In genomic region chr16:40968088-40968860, GRCm38 (mm10) we compare ENCODE assay signal across 8 mouse cellular contexts.
A peak's percentile ranks its signal among the peaks of the same experiment; 100 is the strongest.
DNase-seq lines count a peak whose midpoint lies in the region; ATAC-seq and TF ChIP-seq lines count a peak whose summit lies in the region.

No protein-coding gene starts in this region.

- no peak for TF ChIP-seq EP300 in MEL (IDR thresholded peaks at IDR 0.05; ENCODE audit: low read depth in 1 of 2, low read length in 2 of 2)

- DNase-seq in MEL (ENCODE audit: low read depth, low spot score): peak; percentile 27
- DNase-seq in cerebellum, adult 9-10 months: peak; percentile 87
- peak; percentile 89 to 96 for DNase-seq in frontal cortex, adult 2 months (ENCODE audit: extremely low spot score in 1 of 2, low spot score in 1 of 2)
- DNase-seq in layer of hippocampus, adult 8-10 months (ENCODE audit: low spot score in 2 of 2): peak; percentile 91 to 92
- peak; percentile 91 for DNase-seq in lung, embryonic 14.5 days
- DNase-seq in retina, embryonic 14.5 days (ENCODE audit: low spot score): peak; percentile 89
- no peak for DNase-seq in thymus, postnatal 0 days (ENCODE audit: low spot score)

- TF ChIP-seq RAD21 in MEL (IDR thresholded peaks at IDR 0.05; ENCODE audit: low read depth, low read length): peak; percentile 61

- no peak overlapping the region for H3K9ac ChIP-seq in MEL (ENCODE audit: control insufficient read depth, low read depth, low read length, poor library complexity, severe bottlenecking)
- H3K9ac ChIP-seq in lung, embryonic 14.5 days: no peak overlapping the region

- WGBS in lung, embryonic 14.5 days: 23% methylated on average over 17 of the region's 17 CpGs

- no peaks in the 10 kb centered on the region for H3K36me3 ChIP-seq in MEL (ENCODE audit: control insufficient read depth in 1 of 2, insufficient read depth in 2 of 2, low read length in 2 of 2)
- H3K36me3 ChIP-seq in lung, embryonic 14.5 days (ENCODE audit: insufficient read depth): no peaks in the 10 kb centered on the region

- peak in 2 of 3 experiments; percentile 45 to 48; a peak in 4 of 6 replicates for TF ChIP-seq CTCF in MEL (IDR thresholded peaks at IDR 0.05 in 2 of 3, conservative IDR thresholded peaks at IDR 0.05 in 1 of 3; ENCODE audit: control insufficient read depth in 1 of 3, insufficient read depth in 1 of 3, low read depth in 2 of 3, low read length in 3 of 3, poor library complexity in 1 of 3, severe bottlenecking in 1 of 3)
- peak; percentile 93 for TF ChIP-seq CTCF in lung, embryonic 14.5 days (IDR thresholded peaks at IDR 0.05; ENCODE audit: low read depth)

- peak overlapping the region; percentile 47 for H3K4me2 ChIP-seq in lung, embryonic 14.5 days

- no peaks in the 10 kb centered on the region for H3K4me1 ChIP-seq in MEL (ENCODE audit: control insufficient read depth in 1 of 2, insufficient read depth in 2 of 2, low read length in 2 of 2)
- no peaks in the 10 kb centered on the region for H3K4me1 ChIP-seq in lung, embryonic 14.5 days (ENCODE audit: insufficient read depth)

- H3K27ac ChIP-seq in MEL (ENCODE audit: control insufficient read depth, low read depth, low read length): no peak overlapping the region
- H3K27ac ChIP-seq in lung, embryonic 14.5 days (ENCODE audit: low read depth): no peak overlapping the region

- no peaks in the 10 kb centered on the region for H3K9me3 ChIP-seq in MEL (replicated peaks; ENCODE audit: insufficient read depth, low read length)
- no peaks in the 10 kb centered on the region for H3K9me3 ChIP-seq in lung, embryonic 14.5 days (ENCODE audit: low read depth, low read length)

- no peak for TF ChIP-seq POLR2A in MEL (IDR thresholded peaks at IDR 0.05; ENCODE audit: control insufficient read depth in 1 of 2, insufficient read depth in 1 of 2, low read depth in 1 of 2, low read length in 2 of 2, poor library complexity in 1 of 2)

- no peak overlapping the region for H3K4me3 ChIP-seq in MEL (ENCODE audit: control insufficient read depth in 1 of 2, insufficient read depth in 1 of 2, low read depth in 2 of 2, low read length in 2 of 2)
- no peak overlapping the region for H3K4me3 ChIP-seq in lung, embryonic 14.5 days (ENCODE audit: low read depth, low read length)

- H3K27me3 ChIP-seq in MEL (ENCODE audit: control insufficient read depth in 1 of 2, insufficient read depth in 2 of 2, low read length in 2 of 2): no peaks in the 10 kb centered on the region
- H3K27me3 ChIP-seq in lung, embryonic 14.5 days (ENCODE audit: insufficient read depth, low read length): no peaks in the 10 kb centered on the region

- ATAC-seq in hematopoietic stem cell, adult 5-6 weeks (replicated peaks in 1 of 2; ENCODE audit: insufficient read depth in 1 of 2, low FRiP score in 2 of 2, low TSS enrichment in 1 of 2, low read depth in 1 of 2, poor library complexity in 2 of 2, severe bottlenecking in 2 of 2): peak; percentile 76 to 80
- ATAC-seq in lung, embryonic 14.5 days (ENCODE audit: insufficient read depth): peak; percentile 98

- no peaks in the 10 kb centered on the region for H3K79me2 ChIP-seq in MEL (ENCODE audit: control insufficient read depth, insufficient read depth, low read length, poor library complexity)

TF ChIP-seq in MEL, 35 proteins besides CTCF, POLR2A, EP300 and RAD21:
- TF ChIP-seq MEF2A (IDR thresholded peaks at IDR 0.05; ENCODE audit: extremely low read depth, insufficient replicate concordance, low read depth, low read length, poor library complexity, severe bottlenecking): no peak
- TF ChIP-seq ZC3H11A (IDR thresholded peaks at IDR 0.05; ENCODE audit: low read depth, low read length): peak; percentile 34; the same call in 1 of the 2 replicates
- no peak for TF ChIP-seq ZNF384 (IDR thresholded peaks at IDR 0.05; ENCODE audit: low read depth, low read length)
- peak; percentile 56 for TF ChIP-seq SMC3 (IDR thresholded peaks at IDR 0.05; ENCODE audit: low read depth, low read length)
- no peak for TF ChIP-seq HCFC1 (IDR thresholded peaks at IDR 0.05; ENCODE audit: low read depth, low read length)
- no peak for TF ChIP-seq MAX (IDR thresholded peaks at IDR 0.05; ENCODE audit: low read length)
TF ChIP-seq in MEL: peak in this region for 2.
